Mouse (Mus musculus) kidney, postnatal 0 days (tissue): Measurements from ENCODE around the gene Laptm4a. TPM values are rescaled to one million over a fixed set of nuclear protein-coding genes. Genes with fewer than 3 reads are reported as not detected.
A peak's percentile ranks its signal among the peaks of the same experiment; 100 is the strongest.

Experiments used
- ATAC-seq: fragments of 200-750 bp; cut with Nextera tagmentation; replicated peaks from 2 replicates; pipeline ENCODE4 v1.8.0; 2017; ENCODE audit warnings: low read depth, moderate number of reproducible peaks, moderate TSS enrichment, moderate library complexity; ENCODE audit not compliant: low FRiP score
- DNase-seq: peaks from one replicate; pipeline ENCODE4 v3.0.0-alpha.2; 2016; ENCODE audit warnings: low spot score
- H3K27ac ChIP-seq: fragments of 300-500 bp; sonication (generic); 2 replicates; pipeline ENCODE4 v1.5.1; 2014; ENCODE audit warnings: mild to moderate bottlenecking
- H3K27me3 ChIP-seq: fragments of 300-500 bp; sonication (generic); 2 replicates; pipeline ENCODE4 v1.6.1; 2014; ENCODE audit warnings: low read length, mixed read lengths; ENCODE audit not compliant: insufficient read depth
- H3K36me3 ChIP-seq: fragments of 300-500 bp; sonication (generic); 2 replicates; pipeline ENCODE4 v1.6.1; 2014; ENCODE audit warnings: low read length, mixed read lengths; ENCODE audit not compliant: insufficient read depth
- H3K4me1 ChIP-seq: fragments of 300-500 bp; sonication (generic); replicated peaks from 2 replicates; pipeline ENCODE4 v1.6.1; 2014; ENCODE audit warnings: antibody characterized with exemption, low read length, mixed read lengths; ENCODE audit not compliant: insufficient read depth
- H3K4me2 ChIP-seq: fragments of 300-500 bp; sonication (generic); 2 replicates; pipeline ENCODE4 v1.6.1; 2014; ENCODE audit warnings: mild to moderate bottlenecking, low read length, moderate library complexity, mixed read lengths
- H3K4me3 ChIP-seq: fragments of 300-500 bp; sonication (generic); replicated peaks from 2 replicates; pipeline ENCODE4 v1.5.1; 2014; ENCODE audit warnings: low read depth, low read length
- H3K9ac ChIP-seq: fragments of 300-500 bp; sonication (generic); 2 replicates; pipeline ENCODE4 v1.6.1; 2014; ENCODE audit warnings: low read depth, low read length
- H3K9me3 ChIP-seq: fragments of 300-500 bp; sonication (generic); replicated peaks from 2 replicates; pipeline ENCODE4 v1.6.1; 2016; ENCODE audit warnings: low read length, inconsistent platforms, mixed read lengths
- CTCF ChIP-seq: IDR thresholded peaks from 2 replicates; pipeline ENCODE4 v1.5.1; 2016; ENCODE audit warnings: antibody characterized with exemption, low read depth, mild to moderate bottlenecking, moderate library complexity
- WGBS: fragments of 180-500 bp; shearing (Covaris S2); extraction: QIAGEN DNeasy Blood & Tissue Kit; methylation state at CpG from one replicate; pipeline ENCODE4 v1.1.7; 2014; 5-methylcytosine and 5-hydroxymethylcytosine counted together
- polyA plus RNA-seq: library from polyadenylated mRNA; unstranded; fragments of >200 nt; fragmentation: Nextera tagmentation; extraction: Ambion mirVana; gene quantifications from 2 replicates; pipeline ENCODE4 v1.2.1, GENCODE M21; 2015

Laptm4a gene
- polyA plus RNA-seq, 1 experiment from 2014 or later: 446 TPM

DNA sequence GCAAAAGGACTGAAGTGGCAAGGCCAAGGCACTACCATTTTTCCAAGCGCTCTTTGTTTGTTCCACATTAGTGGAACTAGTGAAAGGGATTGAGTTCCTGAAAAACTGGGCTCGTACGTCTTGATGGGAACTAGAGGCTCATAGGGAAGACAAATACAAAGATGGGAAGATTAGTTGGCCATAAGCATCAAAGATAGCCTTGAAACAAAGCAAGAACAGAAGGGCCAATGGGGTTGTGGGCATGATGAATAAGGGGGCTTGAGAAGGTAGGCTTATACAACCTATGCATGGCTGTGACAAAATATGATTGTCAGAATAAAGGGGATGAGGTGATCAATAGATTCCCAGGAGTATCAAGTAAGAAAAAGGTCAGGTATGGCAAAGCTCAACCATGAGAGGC is 2.2 kb upstream of the Laptm4a start:
- no peaks in the 10 kb centered on the region for H3K36me3 ChIP-seq
- TF ChIP-seq CTCF: no peak
- H3K4me2 ChIP-seq: no peak overlapping the region
- H3K27ac ChIP-seq: no peak overlapping the region
- no peaks in the 10 kb centered on the region for H3K9me3 ChIP-seq
- DNase-seq: no peak
- no peak overlapping the region for H3K9ac ChIP-seq
- WGBS: 93% methylated on average over 3 of the region's 3 CpGs
- peaks cover 11% of the 10 kb centered on the region for H3K4me1 ChIP-seq
- no peak overlapping the region for H3K4me3 ChIP-seq
- no peak for ATAC-seq
- no peaks in the 10 kb centered on the region for H3K27me3 ChIP-seq

DNA sequence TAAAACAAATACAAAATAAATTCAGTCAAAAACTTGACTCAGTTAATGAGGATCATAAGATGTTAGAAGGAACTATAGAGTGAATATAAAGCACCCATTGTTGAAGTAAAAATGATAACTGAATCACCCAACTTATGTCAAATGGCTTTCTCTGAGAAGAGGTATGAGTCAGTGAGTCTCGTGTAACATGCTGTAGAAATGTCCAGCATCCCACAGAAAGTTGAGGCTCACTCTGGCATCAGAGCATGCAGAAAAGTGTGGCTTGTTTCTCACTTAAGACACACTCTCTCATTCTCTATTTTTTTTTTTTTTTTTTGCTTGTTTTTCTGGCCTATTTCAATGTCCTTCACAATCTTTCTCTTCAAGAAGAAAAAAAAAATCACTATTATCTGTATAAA is 469 bp upstream of the Laptm4a start:
- no peak for DNase-seq
- Histone ChIP-seq H3K4me3 (peak overlapping the region; percentile 81; the same call in 1 of the 2 replicates), H3K36me3 (0 out of 2 replicates have a peak, but pooled peaks cover 5% of the 10 kb centered on the region), H3K4me2 (peak overlapping the region; percentile 61), H3K9ac (peak overlapping the region; percentile 86), H3K9me3 (no peaks in the 10 kb centered on the region), H3K27ac (peak overlapping the region; percentile 99), H3K27me3 (no peaks in the 10 kb centered on the region), H3K4me1 (peaks cover 16% of the 10 kb centered on the region)
- 8% methylated on average over 1 of the region's 1 CpGs for WGBS
- no peak for ATAC-seq
- TF ChIP-seq CTCF: no peak

DNA sequence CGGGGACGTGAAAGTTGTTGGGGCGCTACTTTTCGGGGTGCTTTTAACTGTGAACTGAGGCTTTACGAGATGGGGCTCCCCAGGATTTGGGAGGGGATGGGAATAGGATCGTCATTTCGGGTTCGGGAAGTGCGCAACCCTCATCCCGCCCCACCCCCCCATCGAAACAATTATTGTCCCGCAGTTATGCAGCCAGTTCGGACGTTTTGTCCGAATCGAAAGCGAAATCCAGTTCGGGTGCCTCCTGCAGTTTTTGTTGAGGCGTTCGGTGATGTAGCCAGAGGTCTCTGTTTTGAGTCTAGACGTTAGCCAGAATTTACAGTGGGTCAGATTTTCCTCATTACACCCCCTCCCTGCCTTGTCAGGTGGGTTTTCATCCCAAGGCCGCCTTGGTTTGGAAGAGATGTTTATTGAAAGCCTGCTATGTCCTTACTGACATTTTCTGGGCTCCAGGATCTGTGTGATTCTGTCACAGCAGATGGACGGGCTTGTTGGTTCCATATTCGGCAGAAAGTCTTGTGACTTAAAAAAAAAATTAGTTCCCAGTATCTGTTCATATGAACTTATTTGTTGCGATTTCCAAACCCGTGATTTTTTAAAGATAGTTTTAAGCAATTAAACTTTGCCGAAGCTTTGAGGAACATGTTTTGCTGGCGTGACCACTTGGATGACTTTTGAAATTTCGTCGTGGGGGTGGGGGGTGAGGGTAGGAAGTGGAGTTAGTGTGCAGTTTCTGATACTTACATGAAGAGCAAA is 1.1 kb downstream of the Laptm4a start:
- WGBS: 1% methylated on average over 30 of the region's 30 CpGs
- Histone ChIP-seq H3K36me3 (0 out of 2 replicates have a peak, but pooled peaks cover 5% of the 10 kb centered on the region), H3K9ac (peak overlapping the region; percentile 86), H3K4me3 (peak overlapping the region; percentile 81), H3K4me2 (peak overlapping the region; percentile 85), H3K4me1 (peaks cover 13% of the 10 kb centered on the region; the same call in 1 of the 2 replicates), H3K27ac (peak overlapping the region; percentile 99), H3K27me3 (no peaks in the 10 kb centered on the region), H3K9me3 (no peaks in the 10 kb centered on the region)
- no peak for TF ChIP-seq CTCF
- no peak for ATAC-seq
- no peak for DNase-seq

DNA sequence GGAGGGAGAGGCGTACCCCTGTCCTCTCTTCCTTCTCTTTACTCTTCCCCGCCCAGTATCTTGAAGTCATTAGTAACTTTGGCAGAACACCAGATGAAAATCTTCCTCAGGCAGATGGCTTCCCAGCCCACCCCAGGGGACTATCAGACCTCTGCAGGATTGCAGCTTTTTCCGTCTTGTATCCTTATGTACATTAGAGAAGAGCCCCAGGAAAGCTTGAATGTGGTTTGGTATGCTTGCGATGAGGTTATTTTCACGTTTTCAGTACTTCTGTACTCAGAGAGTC is 1.6 kb downstream of the Laptm4a start:
- Histone ChIP-seq H3K9ac (peak overlapping the region; percentile 86), H3K4me3 (peak overlapping the region; percentile 81), H3K4me1 (peaks cover 13% of the 10 kb centered on the region; the same call in 1 of the 2 replicates), H3K4me2 (peak overlapping the region; percentile 85), H3K9me3 (no peaks in the 10 kb centered on the region), H3K27ac (peak overlapping the region; percentile 69; the same call in 1 of the 2 replicates), H3K27me3 (no peaks in the 10 kb centered on the region), H3K36me3 (0 out of 2 replicates have a peak, but pooled peaks cover 5% of the 10 kb centered on the region)
- DNase-seq: peak; percentile 78
- no peak for TF ChIP-seq CTCF
- WGBS: 19% methylated on average over 5 of the region's 5 CpGs
- ATAC-seq: no peak

DNA sequence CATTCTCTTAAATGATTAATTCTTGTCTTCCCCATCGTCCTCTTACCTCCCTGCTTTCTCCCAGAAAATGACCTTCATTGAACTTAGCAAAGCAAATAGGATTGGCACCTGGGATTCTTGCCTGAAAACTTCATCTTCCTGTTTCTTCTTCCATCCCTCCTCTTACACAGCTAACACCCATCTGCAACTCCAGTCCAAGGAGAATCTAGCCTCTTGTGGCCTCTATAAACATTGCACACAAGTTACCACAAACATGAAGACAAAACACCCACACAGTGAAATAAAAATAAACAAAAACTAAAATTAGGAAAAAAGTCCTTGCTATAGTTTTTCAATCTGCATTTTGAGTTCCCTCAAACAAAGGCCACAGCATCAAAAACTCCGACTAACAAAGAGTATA is 2.1 kb downstream of the Laptm4a start:
- TF ChIP-seq CTCF: peak; percentile 53
- 0 out of 2 replicates have a peak, but pooled peaks cover 5% of the 10 kb centered on the region for H3K36me3 ChIP-seq
- no peaks in the 10 kb centered on the region for H3K9me3 ChIP-seq
- peaks cover 13% of the 10 kb centered on the region; the same call in 1 of the 2 replicates for H3K4me1 ChIP-seq
- DNase-seq (peak; percentile 64), ATAC-seq (no peak)
- H3K27ac ChIP-seq: peak overlapping the region; percentile 69; the same call in 1 of the 2 replicates
- H3K4me3 ChIP-seq: peak overlapping the region; percentile 81
- H3K9ac ChIP-seq: peak overlapping the region; percentile 86; the same call in 1 of the 2 replicates
- H3K4me2 ChIP-seq: peak overlapping the region; percentile 85
- WGBS: 33% methylated on average over 2 of the region's 2 CpGs
- no peaks in the 10 kb centered on the region for H3K27me3 ChIP-seq

DNA sequence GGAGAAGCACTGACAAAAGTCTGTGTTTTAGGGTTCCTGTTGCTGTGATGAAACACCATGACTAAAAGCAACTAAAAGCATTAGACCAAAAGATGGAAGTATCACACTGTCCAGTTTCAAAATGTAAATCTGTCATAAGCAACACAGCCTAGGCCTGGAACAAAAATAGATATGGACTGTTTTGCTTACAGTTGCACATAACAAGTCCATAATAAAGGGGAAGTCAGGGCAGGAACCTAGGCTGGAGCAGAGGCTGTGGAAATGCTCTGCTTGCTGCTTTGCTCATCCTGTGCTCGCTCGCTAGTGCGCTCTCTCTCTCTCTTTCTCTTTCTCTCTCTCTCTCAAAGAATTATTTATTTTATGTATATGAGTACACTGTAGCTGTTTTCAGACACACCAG is 6.2 kb downstream of the Laptm4a start:
- no peak for ATAC-seq

More for the DNA sequence above, 6.2 kb downstream of the Laptm4a start:
- peaks cover 21% of the 10 kb centered on the region for H3K4me1 ChIP-seq
- no peak overlapping the region for H3K27ac ChIP-seq
- 0 out of 2 replicates have a peak, but pooled peaks cover 8% of the 10 kb centered on the region for H3K36me3 ChIP-seq
- DNase-seq: no peak
- H3K4me3 ChIP-seq: no peak overlapping the region
- 73% methylated on average over 3 of the region's 3 CpGs for whole genome bisulfite sequencing
- H3K27me3 ChIP-seq: no peaks in the 10 kb centered on the region
- H3K9ac ChIP-seq: no peak overlapping the region
- no peak for TF ChIP-seq CTCF
- H3K4me2 ChIP-seq: no peak overlapping the region
- no peaks in the 10 kb centered on the region for H3K9me3 ChIP-seq
